Mouse (Mus musculus) mammary gland, adult 2 months (tissue): ENCODE measurements around the gene Arl5c. TPM values are rescaled to one million over a fixed set of nuclear protein-coding genes. Genes with fewer than 3 reads are reported as not detected.

ENCODE experiments used
- polyA plus RNA-seq: library from polyadenylated mRNA; depleted of rRNA; stranded (reverse); fragments of >200 nt; gene quantifications from 2 replicates; pipeline ENCODE4 v1.2.3, GENCODE M21; 2012; ENCODE audit warnings: low replicate concordance; rRNA removed

Gene Arl5c
- polyA plus RNA-seq = 11.4 and 12.9 TPM in 2 replicates

GRCm38 (mm10) chr11:97995564-97996288, at the start of gene Arl5c:
Arl5c (minus strand) TSS chr11:97996181.

GRCm38 (mm10) chr11:98026570-98027296, 30.8 kb upstream of the Arl5c start, which contains the start of gene Rpl19:
Rpl19 (plus strand) TSS chr11:98026710.

GRCm38 (mm10) chr11:98022555-98023371, 26.8 kb upstream of the Arl5c start, which contains the start of gene Cacnb1:
Cacnb1 (minus strand) TSS chr11:98023034.

GRCm38 (mm10) chr11:97985727-97986677, 10.0 kb downstream of the Arl5c start, which contains the start of gene Plxdc1:
Plxdc1 (minus strand) TSS chr11:97986444.

Other genes starting within 250 kb of the Arl5c start
- 7.0 and 10.5 TPM in 2 replicates for gene Cwc25, start 229.6 kb downstream of the Arl5c start, polyA plus RNA-seq
- not detected in 2 replicates for gene 1700001P01Rik, start 220.3 kb downstream of the Arl5c start, polyA plus RNA-seq
- gene Rpl23, start 213.7 kb downstream of the Arl5c start, polyA plus RNA-seq = 79.9 and 107 TPM in 2 replicates
- gene Lasp1, start 197.2 kb downstream of the Arl5c start, polyA plus RNA-seq = 143 and 183 TPM in 2 replicates
- gene B230217C12Rik, start 155.4 kb downstream of the Arl5c start, polyA plus RNA-seq = 2.9 and 3.3 TPM in 2 replicates
- 0.19 and 1.0 TPM in 2 replicates for gene Fbxo47, start 112.0 kb downstream of the Arl5c start, polyA plus RNA-seq
- gene Plxdc1, start 9.7 kb downstream of the Arl5c start, polyA plus RNA-seq = 5.7 TPM in 2 replicates
- 17.6 and 54.6 TPM in 2 replicates for gene Cacnb1, start 26.9 kb upstream of the Arl5c start, polyA plus RNA-seq
- 426 and 586 TPM in 2 replicates for gene Rpl19, start 30.5 kb upstream of the Arl5c start, polyA plus RNA-seq
- gene Stac2, start 57.3 kb upstream of the Arl5c start, polyA plus RNA-seq = 4.1 and 6.6 TPM in 2 replicates
- gene Fbxl20, start 154.2 kb upstream of the Arl5c start, polyA plus RNA-seq = 26.5 and 27.7 TPM in 2 replicates
- gene Med1, start 197.1 kb upstream of the Arl5c start, polyA plus RNA-seq = 9.8 and 16.1 TPM in 2 replicates
- 12.6 and 17.2 TPM in 2 replicates for gene Cdk12, start 206.9 kb upstream of the Arl5c start, polyA plus RNA-seq